Comparison of ENCODE assay signal across 10 mouse cellular contexts in the genomic region with DNA sequence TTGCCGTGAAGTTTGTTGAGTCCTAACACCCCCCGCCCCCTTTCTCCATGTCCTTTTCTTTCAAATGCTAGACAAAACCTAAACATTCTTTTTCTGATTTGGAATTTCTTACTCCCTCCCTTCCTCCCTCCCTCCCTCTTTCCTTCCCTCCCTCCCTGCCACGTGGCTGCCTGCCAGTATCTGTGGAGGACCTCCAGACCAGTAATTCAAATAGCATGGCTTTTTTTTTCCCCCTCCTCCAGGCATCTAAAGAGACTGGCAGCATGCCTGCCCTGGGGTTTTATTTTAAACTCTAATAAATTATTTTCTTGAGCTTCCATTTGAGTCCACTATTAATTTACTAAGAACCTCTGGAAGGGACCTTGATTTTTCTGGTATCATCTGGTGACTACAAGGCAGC. TPM values are rescaled to one million over a fixed set of nuclear protein-coding genes. Genes with fewer than 3 reads are reported as not detected.
DNase-seq lines count a peak whose midpoint lies in the region; ATAC-seq and TF ChIP-seq lines count a peak whose summit lies in the region.
"Had no signal": no experiment of that assay in that cellular context is flagged by ENCODE, and none has a peak within 500 bp of the region (broad histone marks: within the 10 kb centered on the region; RNA-seq: fewer than 3 reads in every experiment).

No protein-coding gene starts in this region.

- H3K9ac ChIP-seq in intestine, embryonic 14.5 days (ENCODE audit: low read length), result no peak overlapping the region
- no peak overlapping the region for H3K9ac ChIP-seq in intestine, postnatal 0 days (ENCODE audit: low read depth, low read length)
- H3K9ac ChIP-seq in lung, postnatal 0 days (replicated peaks; ENCODE audit: low read depth), result no peak overlapping the region
- H3K9ac ChIP-seq in forebrain, embryonic 13.5 days, result no peak overlapping the region
- H3K9ac ChIP-seq: forebrain, embryonic 12.5 days; liver, embryonic 14.5 days had no signal

- no peak for TF ChIP-seq EP300 in lung, postnatal 0 days (IDR thresholded peaks at IDR 0.05)

- H3K9me3 ChIP-seq in intestine, embryonic 14.5 days (ENCODE audit: control insufficient read depth, low read length), result no peaks in the 10 kb centered on the region
- no peaks in the 10 kb centered on the region for H3K9me3 ChIP-seq in intestine, postnatal 0 days (ENCODE audit: control insufficient read depth)
- no peaks in the 10 kb centered on the region for H3K9me3 ChIP-seq in lung, postnatal 0 days (ENCODE audit: low read length)
- no peaks in the 10 kb centered on the region for H3K9me3 ChIP-seq in forebrain, embryonic 13.5 days (replicated peaks)
- H3K9me3 ChIP-seq: forebrain, embryonic 12.5 days had no signal

- ATAC-seq in intestine, embryonic 14.5 days (replicated peaks; ENCODE audit: low FRiP score, low TSS enrichment, low read depth), result no peak
- ATAC-seq in intestine, postnatal 0 days, result no peak
- ATAC-seq in lung, postnatal 0 days, result peak; percentile 21; the same call in 1 of the 2 replicates
- no peak for ATAC-seq in forebrain, embryonic 13.5 days

- WGBS in intestine, embryonic 14.5 days, result 35% methylated on average over 3 of the region's 3 CpGs
- 35% methylated on average over 3 of the region's 3 CpGs for WGBS in intestine, postnatal 0 days
- WGBS in lung, postnatal 0 days, result 20% methylated on average over 3 of the region's 3 CpGs
- WGBS in forebrain, embryonic 13.5 days, result 36% methylated on average over 3 of the region's 3 CpGs

- TF ChIP-seq CTCF in intestine, postnatal 0 days (IDR thresholded peaks at IDR 0.05; ENCODE audit: low read depth), result no peak
- TF ChIP-seq CTCF in lung, postnatal 0 days (IDR thresholded peaks at IDR 0.05), result no peak

- no peaks in the 10 kb centered on the region for H3K27me3 ChIP-seq in intestine, embryonic 14.5 days (replicated peaks; ENCODE audit: control insufficient read depth, insufficient read depth, low read length)
- H3K27me3 ChIP-seq in intestine, postnatal 0 days (replicated peaks; ENCODE audit: control insufficient read depth, insufficient read depth, low read length), result no peaks in the 10 kb centered on the region
- H3K27me3 ChIP-seq in lung, postnatal 0 days (replicated peaks; ENCODE audit: insufficient read depth, low read length), result no peaks in the 10 kb centered on the region
- H3K27me3 ChIP-seq in forebrain, embryonic 13.5 days, result no peaks in the 10 kb centered on the region
- H3K27me3 ChIP-seq: forebrain, embryonic 12.5 days had no signal

- H3K4me1 ChIP-seq in intestine, embryonic 14.5 days (replicated peaks; ENCODE audit: control insufficient read depth, insufficient read depth, low read length), result no peaks in the 10 kb centered on the region
- H3K4me1 ChIP-seq in intestine, postnatal 0 days (replicated peaks; ENCODE audit: control insufficient read depth, insufficient read depth, low read length), result no peaks in the 10 kb centered on the region
- 0 out of 2 replicates have a peak, but pooled peaks cover 3% of the 10 kb centered on the region for H3K4me1 ChIP-seq in lung, postnatal 0 days (ENCODE audit: insufficient read depth, low read depth, low read length)
- H3K4me1 ChIP-seq in forebrain, embryonic 13.5 days, result no peaks in the 10 kb centered on the region
- H3K4me1 ChIP-seq: forebrain, embryonic 12.5 days had no signal

- peak; percentile 53 for DNase-seq in adrenal gland, postnatal 14 days
- no peak for DNase-seq in adrenal gland, adult 8-10 months
- DNase-seq in intestine, embryonic 14.5 days (ENCODE audit: low spot score), result peak; percentile 64
- DNase-seq in kidney, adult 18-20 months, result peak; percentile 32
- peak; percentile 53 for DNase-seq in lung, postnatal 0 days (ENCODE audit: low spot score)
- DNase-seq in layer of hippocampus, postnatal 14 days (ENCODE audit: low spot score in 2 of 2), result no peak

- H3K27ac ChIP-seq in intestine, embryonic 14.5 days (ENCODE audit: low read depth), result no peak overlapping the region
- H3K27ac ChIP-seq in intestine, postnatal 0 days (ENCODE audit: low read depth, low read length), result no peak overlapping the region
- no peak overlapping the region for H3K27ac ChIP-seq in lung, postnatal 0 days (ENCODE audit: low read length)
- H3K27ac ChIP-seq in forebrain, embryonic 13.5 days, result no peak overlapping the region
- H3K27ac ChIP-seq: forebrain, embryonic 12.5 days; liver, embryonic 14.5 days had no signal

- no peaks in the 10 kb centered on the region for H3K36me3 ChIP-seq in intestine, embryonic 14.5 days (ENCODE audit: control insufficient read depth, insufficient read depth, low read length)
- H3K36me3 ChIP-seq in intestine, postnatal 0 days (ENCODE audit: control insufficient read depth, insufficient read depth), result no peaks in the 10 kb centered on the region
- no peaks in the 10 kb centered on the region for H3K36me3 ChIP-seq in lung, postnatal 0 days (ENCODE audit: insufficient read depth, low read length)
- H3K36me3 ChIP-seq in forebrain, embryonic 13.5 days (ENCODE audit: poor library complexity, severe bottlenecking), result no peaks in the 10 kb centered on the region
- H3K36me3 ChIP-seq: forebrain, embryonic 12.5 days had no signal

- no peak overlapping the region for H3K4me3 ChIP-seq in intestine, embryonic 14.5 days (ENCODE audit: low read depth, low read length)
- H3K4me3 ChIP-seq in intestine, postnatal 0 days (ENCODE audit: low read depth, low read length), result no peak overlapping the region
- no peak overlapping the region for H3K4me3 ChIP-seq in lung, postnatal 0 days (ENCODE audit: low read depth, low read length)
- no peak overlapping the region for H3K4me3 ChIP-seq in forebrain, embryonic 13.5 days
- H3K4me3 ChIP-seq: forebrain, embryonic 12.5 days had no signal

- no peak overlapping the region for H3K4me2 ChIP-seq in intestine, embryonic 14.5 days (ENCODE audit: low read length)
- H3K4me2 ChIP-seq in intestine, postnatal 0 days (replicated peaks; ENCODE audit: low read depth), result no peak overlapping the region
- H3K4me2 ChIP-seq in lung, postnatal 0 days (replicated peaks; ENCODE audit: low read depth, low read length), result no peak overlapping the region
- no peak overlapping the region for H3K4me2 ChIP-seq in forebrain, embryonic 13.5 days
- H3K4me2 ChIP-seq: forebrain, embryonic 12.5 days had no signal

RNA-seq across cellular contexts. Expression of gene Tm4sf4, which starts 20.6 kb away (rescaled TPM):
- 3.0 and 12.5 TPM in 2 replicates for total RNA-seq in adrenal gland, postnatal 14 days (2021)
- total RNA-seq in adrenal gland, adult 8-10 months (2022), result 1 to 10 TPM in 3 of 4 experiments, under 1 TPM in 1; 0.77 to 5.3 (median 1.5) TPM
- 43.0 and 53.0 TPM in 2 replicates for polyA plus RNA-seq in intestine, embryonic 14.5 days (2014; fragmentation: Nextera tagmentation; extraction: Ambion mirVana)
- polyA plus RNA-seq in intestine, postnatal 0 days (2015; fragmentation: Nextera tagmentation; extraction: Ambion mirVana), result 95.5 and 110 TPM in 2 replicates
- polyA plus RNA-seq in lung, postnatal 0 days (2015; fragmentation: Nextera tagmentation; extraction: Ambion mirVana), result 0.08 and 0.13 TPM in 2 replicates
- polyA plus RNA-seq in forebrain, embryonic 13.5 days (2015; fragmentation: Nextera tagmentation; extraction: Ambion mirVana), result 0.19 TPM in 1 of 2 replicates, not detected in the other
- not detected for total RNA-seq in layer of hippocampus, postnatal 14 days (2021)
- polyA plus RNA-seq: forebrain, embryonic 12.5 days had no signal

Comparison
In these comparisons a context has a peak if more than half of its experiments do, and no peak if none do; other contexts are left out.
1. DNase-seq: peak in adrenal gland, postnatal 14 days (single experiment), intestine, embryonic 14.5 days (single experiment), kidney, adult 18-20 months (single experiment) and lung, postnatal 0 days (single experiment); none in adrenal gland, adult 8-10 months (single experiment) and layer of hippocampus, postnatal 14 days (0 of 2).
2. RNA of gene Tm4sf4, which starts 20.6 kb away (polyA plus RNA-seq): 95.5 to 110 TPM in intestine, postnatal 0 days and 43.0 to 53.0 TPM in intestine, embryonic 14.5 days; 0.08 to 0.13 TPM in lung, postnatal 0 days and 0.19 TPM in forebrain, embryonic 13.5 days; every median in the first group is over 10 times any median in the second.